Comparison of ENCODE assay signal across 8 mouse cellular contexts in the genomic region with DNA sequence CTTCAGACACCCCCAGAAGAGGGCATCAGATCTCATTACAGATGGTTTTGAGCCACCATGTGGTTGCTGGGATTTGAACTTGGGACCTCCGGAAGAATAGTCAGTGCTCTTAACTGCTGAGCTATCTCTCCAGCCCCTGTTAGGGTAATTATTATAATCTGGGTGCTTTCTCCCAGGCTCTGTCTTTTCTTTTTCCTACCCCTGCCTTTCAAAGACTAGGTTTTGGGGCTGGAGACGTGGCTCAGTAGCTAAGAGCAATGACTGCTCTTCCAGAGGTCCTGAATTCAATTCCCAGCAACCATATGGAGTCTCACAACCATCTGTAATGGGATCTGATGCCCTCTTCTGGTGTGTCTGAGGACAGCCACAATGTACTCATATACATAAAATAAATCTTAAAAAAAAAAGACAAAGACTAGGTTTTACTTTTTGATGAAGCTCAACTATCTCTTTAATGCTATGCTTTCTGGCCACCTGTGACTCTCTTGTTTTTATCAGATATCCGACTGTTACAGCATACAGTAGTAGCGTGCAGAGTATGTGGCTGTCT. TPM values are rescaled to one million over a fixed set of nuclear protein-coding genes. Genes with fewer than 3 reads are reported as not detected.
A peak's percentile ranks its signal among the peaks of the same experiment; 100 is the strongest.
DNase-seq lines count a peak whose midpoint lies in the region; ATAC-seq and TF ChIP-seq lines count a peak whose summit lies in the region.

No protein-coding gene starts in this region.

- no peaks in the 10 kb centered on the region for H3K9me3 ChIP-seq in neural tube, embryonic 11.5 days (ENCODE audit: control insufficient read depth, low read length)
- H3K9me3 ChIP-seq in liver, embryonic 12.5 days (replicated peaks), result no peaks in the 10 kb centered on the region
- H3K9me3 ChIP-seq in stomach, postnatal 0 days (ENCODE audit: control insufficient read depth, low read length), result no peaks in the 10 kb centered on the region

- H3K9ac ChIP-seq in neural tube, embryonic 11.5 days (ENCODE audit: low read length), result peak overlapping the region; percentile 54; the same call in 1 of the 2 replicates
- H3K9ac ChIP-seq in liver, embryonic 12.5 days, result 0 out of 2 replicates have a peak overlapping the region, but pooled peaks have one; percentile 92
- no peak overlapping the region for H3K9ac ChIP-seq in stomach, postnatal 0 days (ENCODE audit: low read length)

- TF ChIP-seq EP300 in stomach, postnatal 0 days (optimal IDR thresholded peaks at IDR 0.05), result no peak

- H3K36me3 ChIP-seq in neural tube, embryonic 11.5 days (ENCODE audit: control insufficient read depth, insufficient read depth, low read length), result peaks cover 2% of the 10 kb centered on the region; the same call in 1 of the 2 replicates
- peaks cover 29% of the 10 kb centered on the region for H3K36me3 ChIP-seq in liver, embryonic 12.5 days
- peaks cover 4% of the 10 kb centered on the region; the same call in 1 of the 2 replicates for H3K36me3 ChIP-seq in stomach, postnatal 0 days (ENCODE audit: control insufficient read depth, insufficient read depth, low read length)

- peaks cover 11% of the 10 kb centered on the region for H3K4me1 ChIP-seq in neural tube, embryonic 11.5 days (ENCODE audit: control insufficient read depth, insufficient read depth, low read length)
- H3K4me1 ChIP-seq in liver, embryonic 12.5 days, result peaks cover 28% of the 10 kb centered on the region
- H3K4me1 ChIP-seq in stomach, postnatal 0 days (replicated peaks; ENCODE audit: control insufficient read depth, insufficient read depth), result no peaks in the 10 kb centered on the region

- no peak; the same call in 1 of the 2 replicates for TF ChIP-seq CTCF in stomach, postnatal 0 days (IDR thresholded peaks at IDR 0.05; ENCODE audit: low read depth)

- H3K27ac ChIP-seq in neural tube, embryonic 11.5 days (ENCODE audit: low read depth, low read length), result no peak overlapping the region
- peak overlapping the region; percentile 78; the same call in 1 of the 2 replicates for H3K27ac ChIP-seq in liver, embryonic 12.5 days
- H3K27ac ChIP-seq in stomach, postnatal 0 days (replicated peaks), result no peak overlapping the region

- ATAC-seq in neural tube, embryonic 11.5 days (ENCODE audit: insufficient read depth, low FRiP score, low TSS enrichment), result no peak
- ATAC-seq in liver, embryonic 12.5 days, result no peak
- no peak for ATAC-seq in stomach, postnatal 0 days (ENCODE audit: low FRiP score, low TSS enrichment)
- no peak for ATAC-seq in monocyte, adult 5-6 weeks (replicated peaks; ENCODE audit: insufficient number of reproducible peaks, low FRiP score, low TSS enrichment, poor library complexity, severe bottlenecking)

- whole genome bisulfite sequencing in neural tube, embryonic 11.5 days, result 64% methylated on average over 4 of the region's 4 CpGs
- 53% methylated on average over 4 of the region's 4 CpGs for WGBS in liver, embryonic 12.5 days (ENCODE audit: insufficient replicate concordance)
- 52% methylated on average over 4 of the region's 4 CpGs for WGBS in stomach, postnatal 0 days

- peak overlapping the region; percentile 70 for H3K4me2 ChIP-seq in neural tube, embryonic 11.5 days (ENCODE audit: low read depth)
- peak overlapping the region; percentile 94 for H3K4me2 ChIP-seq in liver, embryonic 12.5 days
- peak overlapping the region; percentile 85 for H3K4me2 ChIP-seq in stomach, postnatal 0 days (replicated peaks; ENCODE audit: low read depth)

- H3K27me3 ChIP-seq in neural tube, embryonic 11.5 days (ENCODE audit: control insufficient read depth, insufficient read depth, low read length), result no peaks in the 10 kb centered on the region
- 0 out of 2 replicates have a peak, but pooled peaks cover 7% of the 10 kb centered on the region for H3K27me3 ChIP-seq in liver, embryonic 12.5 days (replicated peaks)
- H3K27me3 ChIP-seq in stomach, postnatal 0 days (ENCODE audit: control insufficient read depth, insufficient read depth, low read length), result no peaks in the 10 kb centered on the region

- peak overlapping the region; percentile 91; the same call in 1 of the 2 replicates for H3K4me3 ChIP-seq in neural tube, embryonic 11.5 days (ENCODE audit: low read depth, low read length)
- peak overlapping the region; percentile 96 for H3K4me3 ChIP-seq in liver, embryonic 12.5 days
- H3K4me3 ChIP-seq in stomach, postnatal 0 days (ENCODE audit: low read depth, low read length), result peak overlapping the region; percentile 91; the same call in 1 of the 2 replicates

- peak; percentile 51 for DNase-seq in cerebellum, adult 9-10 months
- no peak for DNase-seq in cerebellum, postnatal 4 days (ENCODE audit: low spot score in 2 of 2)
- no peak for DNase-seq in neural tube, embryonic 11.5 days (ENCODE audit: low spot score)
- no peak for DNase-seq in neural tube, embryonic 10.5 days (ENCODE audit: extremely low spot score, low spot score)
- no peak for DNase-seq in stomach, postnatal 0 days (ENCODE audit: low spot score)
- DNase-seq in left cerebral cortex, adult 11 months (ENCODE audit: low spot score), result no peak

RNA-seq across cellular contexts. Expression of a gene that starts 0.9 kb away (rescaled TPM):
- polyA plus RNA-seq in neural tube, embryonic 11.5 days (2014; fragmentation: Nextera tagmentation; extraction: Ambion mirVana), result 76.1 and 77.8 TPM in 2 replicates
- polyA plus RNA-seq in liver, embryonic 12.5 days (2016; fragmentation: Nextera tagmentation; extraction: Ambion mirVana), result 40.7 and 43.2 TPM in 2 replicates
- 50.7 and 54.0 TPM in 2 replicates for polyA plus RNA-seq in stomach, postnatal 0 days (2015; fragmentation: Nextera tagmentation; extraction: Ambion mirVana)
- total RNA-seq in monocyte, adult 5-6 weeks (2017), result 16.3 to 29.2 TPM (median 21.8 TPM) in 3 replicates
